Mouse (Mus musculus) Muller cell, postnatal 12 days (primary cell): ENCODE data around the gene Tspan7.

Experiments
- DNase-seq: peaks from one replicate; pipeline ENCODE4 v3.0.0-alpha.2; 2015; ENCODE audit errors: inconsistent ontology term

The Tspan7 gene

DNA sequence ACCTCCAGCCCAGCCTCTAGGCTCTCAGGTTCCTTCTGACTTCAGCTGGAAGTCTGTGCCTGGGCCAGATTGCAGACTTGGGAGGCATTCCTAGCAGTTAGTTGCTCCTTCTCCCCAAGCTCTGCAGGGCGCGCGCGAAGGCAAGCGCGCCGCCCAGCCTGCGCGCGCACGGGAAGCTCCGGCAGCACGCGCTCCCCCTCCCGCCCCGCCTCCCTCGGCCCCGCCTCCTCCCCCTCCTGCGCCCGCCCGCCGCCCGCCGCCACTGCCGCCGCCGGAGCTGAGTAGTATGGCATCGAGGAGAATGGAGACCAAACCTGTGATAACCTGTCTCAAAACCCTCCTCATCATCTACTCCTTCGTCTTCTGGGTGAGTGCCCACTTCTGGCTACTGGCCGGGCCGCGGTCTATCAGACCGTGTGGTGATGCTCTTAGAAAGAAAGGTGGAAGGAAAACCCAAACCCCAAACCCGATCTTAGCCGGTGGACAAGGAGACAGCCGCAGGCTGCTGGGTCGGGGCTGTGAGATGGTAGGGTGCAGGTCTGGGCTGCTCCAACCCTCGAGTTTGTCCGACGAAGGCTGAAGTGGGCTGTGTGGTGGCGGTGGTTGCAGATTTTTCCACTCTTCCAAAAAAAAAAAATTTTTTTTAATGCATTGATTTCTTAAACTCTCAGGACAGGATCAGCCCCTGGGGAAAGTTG is at the start of gene Tspan7:
Gene Tspan7, plus strand, starts transcription at position 287 of the 698 bp plus-strand sequence.
- peak; percentile 72 for DNase-seq

DNA sequence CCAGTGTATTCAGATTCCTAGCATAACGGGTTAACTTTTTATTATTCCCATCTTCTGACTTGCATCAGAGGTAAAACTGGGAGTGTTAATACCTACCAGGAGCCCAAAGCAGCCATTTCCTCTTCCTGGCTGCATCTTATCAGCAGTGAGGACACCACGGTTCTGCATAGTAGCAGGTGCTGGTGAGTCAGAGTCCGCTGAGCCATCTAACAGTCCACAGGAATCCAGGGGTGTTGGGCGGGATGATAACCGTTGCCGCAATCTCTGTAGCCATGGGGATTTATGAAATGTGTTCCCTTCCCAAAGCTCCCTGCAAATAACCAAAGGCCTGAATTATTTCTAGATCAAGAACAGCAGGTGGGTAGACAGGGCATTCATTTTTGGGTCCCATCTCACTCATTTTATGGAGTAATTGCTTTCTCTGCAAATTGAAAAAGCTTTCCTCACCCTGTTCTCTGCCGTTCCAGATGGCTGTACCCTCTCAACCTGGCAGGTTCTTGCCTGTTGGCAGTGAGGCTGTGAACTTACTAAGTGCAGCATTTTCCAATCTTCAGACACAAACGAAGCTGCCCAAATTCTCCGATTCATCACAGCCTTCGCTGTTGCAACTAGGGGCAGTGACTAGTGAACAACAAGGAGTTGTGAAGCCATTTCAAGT is 35.5 kb upstream of the Tspan7 start:
- DNase-seq: peak; percentile 11

DNA sequence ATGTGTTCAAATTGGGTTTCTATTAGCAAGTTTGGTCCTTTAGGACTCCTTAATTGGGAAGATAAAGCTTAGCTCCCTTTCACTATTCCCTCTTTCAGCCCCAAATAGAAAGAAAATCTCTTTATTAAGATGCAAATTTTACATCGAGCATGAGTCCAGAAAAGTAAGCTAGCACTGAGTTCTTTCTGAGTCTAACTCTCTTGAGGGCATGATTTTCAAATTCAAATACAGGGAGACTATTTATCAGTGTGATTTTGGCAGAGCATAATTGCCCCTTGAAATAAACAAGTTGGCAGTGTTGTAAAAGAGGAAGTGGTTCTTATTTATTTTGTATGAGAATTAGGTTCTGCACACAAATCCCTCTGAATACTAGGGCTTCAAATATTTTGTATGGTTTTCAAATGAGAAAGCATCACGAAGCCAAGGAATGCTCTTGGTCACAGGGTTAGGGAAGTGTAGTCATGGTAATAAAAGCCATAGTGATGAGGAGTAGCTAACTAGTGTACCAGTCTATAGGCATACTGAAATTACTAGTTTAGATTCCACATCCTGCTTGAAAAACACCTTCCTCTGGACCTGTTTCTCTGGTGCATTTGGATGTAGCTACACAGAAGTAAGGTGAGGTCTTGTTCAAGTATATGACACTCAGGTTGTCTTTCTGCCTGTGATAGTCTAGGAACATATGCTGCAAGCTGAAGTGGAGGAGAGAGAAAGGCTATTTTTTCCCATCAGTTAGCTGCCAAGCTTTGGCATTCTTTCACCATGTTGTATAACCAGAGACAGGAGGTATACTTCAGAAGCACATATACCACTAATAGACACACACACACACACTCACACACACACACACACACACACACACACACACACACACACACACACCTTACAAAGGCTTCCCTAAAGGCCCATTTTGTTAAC is 34.6 kb upstream of the Tspan7 start:
- peak; percentile 31 for DNase-seq

DNA sequence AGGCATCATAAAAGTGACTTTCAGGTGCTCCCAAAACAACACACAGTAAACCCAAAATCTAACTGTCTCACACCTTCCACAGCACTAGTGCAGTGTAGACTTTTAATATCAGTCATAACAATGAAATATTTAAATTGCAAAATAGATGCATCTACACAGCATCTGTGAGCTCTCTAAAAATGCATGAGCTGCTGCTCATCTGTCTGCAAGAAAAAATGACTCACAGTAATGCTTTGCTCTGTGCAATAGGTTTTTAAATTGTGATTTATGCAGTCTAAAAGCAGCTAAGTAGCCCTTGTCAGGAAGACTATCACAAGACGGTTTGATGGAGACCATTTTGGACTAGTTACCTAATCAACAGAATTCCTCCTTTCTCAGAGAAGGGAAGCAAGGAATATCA is 31.2 kb upstream of the Tspan7 start:
- no peak for DNase-seq

DNA sequence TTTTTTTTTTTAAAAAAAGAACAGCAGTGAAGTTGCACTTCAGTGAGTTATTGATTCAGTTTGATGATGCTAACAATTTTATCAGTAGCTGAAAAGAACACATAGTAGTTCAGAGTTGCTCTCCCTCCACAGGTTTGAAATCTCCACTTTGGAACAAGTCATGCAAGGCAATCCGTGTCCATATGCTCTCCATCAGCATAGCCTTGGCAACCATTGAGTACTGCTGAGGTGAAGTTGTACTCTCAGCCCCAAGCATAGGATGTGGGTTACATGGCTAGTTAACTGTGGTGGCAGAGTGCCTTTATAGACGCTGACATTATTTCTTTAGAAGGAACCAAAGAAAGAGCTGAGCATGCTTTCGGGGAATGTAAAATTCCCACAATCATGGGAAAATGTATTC is 27.7 kb upstream of the Tspan7 start:
- DNase-seq: no peak

DNA sequence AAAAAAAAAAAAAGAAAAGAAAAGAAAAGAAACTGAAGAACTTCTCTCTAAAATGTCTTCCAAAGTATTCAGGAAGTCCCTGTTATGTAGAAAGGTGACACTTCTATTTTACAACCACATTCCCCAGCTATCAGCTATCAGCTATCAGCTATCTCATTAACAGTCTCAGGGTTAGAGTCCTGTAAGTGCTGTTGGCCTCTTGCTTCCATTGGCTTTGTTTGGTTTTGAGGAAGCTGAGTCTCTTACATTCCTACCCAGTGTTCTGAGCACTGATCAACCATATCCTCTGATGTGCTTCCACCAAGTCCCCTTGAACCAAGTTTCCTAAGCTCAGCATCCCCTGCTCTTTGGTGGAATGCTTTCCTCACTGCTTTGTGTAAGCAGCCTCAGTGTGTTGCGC is 7.9 kb upstream of the Tspan7 start:
- no peak for DNase-seq

DNA sequence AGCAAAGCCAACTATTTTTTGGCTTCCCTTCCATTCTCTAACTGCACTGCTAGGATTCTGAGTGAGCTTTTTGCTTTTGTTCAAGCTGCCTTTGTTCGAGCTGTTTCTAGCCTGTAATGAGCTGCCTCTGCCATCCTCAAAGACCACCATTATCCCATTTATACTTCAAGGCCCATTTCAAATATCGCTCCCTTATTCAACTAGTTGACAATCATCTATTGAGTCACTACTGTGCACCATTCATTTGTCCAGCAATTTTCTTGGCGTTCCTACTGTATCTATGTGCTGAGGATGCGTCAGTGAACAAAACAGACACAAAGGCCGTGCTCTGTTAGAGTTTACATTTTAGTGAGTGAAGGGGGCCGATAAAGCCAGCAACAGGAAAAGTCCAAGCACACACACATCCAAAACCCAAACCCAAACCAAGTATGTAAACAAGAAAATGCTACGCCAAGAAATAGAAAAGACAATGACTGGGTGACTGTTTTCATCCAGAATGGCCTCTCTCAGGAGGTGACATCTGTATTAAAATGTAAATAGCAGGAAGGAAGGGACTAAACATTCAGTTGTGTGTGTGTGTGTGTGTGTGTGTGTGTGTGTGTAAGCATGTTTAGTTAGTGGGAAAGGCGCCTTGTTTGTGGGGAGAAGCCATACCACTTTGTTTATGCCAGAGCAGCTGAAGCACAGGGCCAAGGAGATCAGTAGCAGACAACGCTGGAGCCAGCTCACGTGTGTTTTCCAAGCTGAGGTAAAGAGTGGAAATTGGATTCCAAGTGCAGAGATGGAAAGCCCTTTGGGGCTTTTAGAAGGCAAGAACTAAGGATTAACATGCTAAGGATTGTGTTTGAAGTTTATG is 5.7 kb upstream of the Tspan7 start:
- DNase-seq: peak; percentile 25

DNA sequence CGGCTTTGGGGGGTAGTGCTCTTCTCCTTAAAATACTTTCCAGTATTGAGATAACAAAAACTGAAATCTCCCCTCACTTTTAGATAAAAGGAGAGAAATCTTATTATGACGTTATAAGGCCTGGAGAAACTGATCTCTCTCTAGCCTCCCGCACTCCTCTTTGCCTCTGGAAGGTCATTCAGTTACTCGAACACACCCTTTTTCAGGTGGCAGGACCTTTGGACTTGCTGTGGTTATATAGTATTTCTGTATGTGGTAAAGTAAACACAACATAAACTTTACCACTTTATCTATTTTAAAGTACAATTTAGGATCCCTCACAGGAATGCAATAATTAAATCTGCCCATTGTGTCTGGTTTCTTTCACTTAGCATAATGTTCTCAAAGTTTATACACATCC is 5.0 kb upstream of the Tspan7 start:
- no peak for DNase-seq

DNA sequence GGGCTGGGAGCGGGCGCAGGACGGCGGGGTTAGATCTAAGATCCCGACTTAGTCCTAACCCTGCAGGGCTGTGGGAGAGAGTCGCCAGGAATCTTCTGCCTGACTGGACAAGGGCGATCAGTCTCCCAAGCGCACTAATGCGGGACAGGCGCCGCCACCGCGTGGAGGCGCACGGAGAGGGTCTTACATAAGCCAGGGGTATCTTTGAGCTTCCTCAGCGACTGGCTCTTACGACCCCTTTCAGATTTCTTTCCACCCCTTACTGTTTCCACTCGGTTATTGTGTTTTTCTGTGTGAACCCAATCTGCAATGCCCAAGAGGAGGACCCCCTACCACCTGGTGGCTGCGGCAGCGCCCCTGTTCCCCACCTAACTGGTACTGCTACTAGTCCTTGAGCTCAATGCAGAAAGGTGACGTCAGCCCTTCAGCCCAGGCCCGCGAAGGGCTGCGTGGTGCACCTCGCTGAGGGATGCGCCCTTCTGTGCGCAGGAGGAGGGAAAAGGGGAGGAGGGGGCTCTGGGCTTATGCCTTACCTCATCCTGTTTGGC is 780 bp downstream of the Tspan7 start:
- DNase-seq: peak; percentile 65

DNA sequence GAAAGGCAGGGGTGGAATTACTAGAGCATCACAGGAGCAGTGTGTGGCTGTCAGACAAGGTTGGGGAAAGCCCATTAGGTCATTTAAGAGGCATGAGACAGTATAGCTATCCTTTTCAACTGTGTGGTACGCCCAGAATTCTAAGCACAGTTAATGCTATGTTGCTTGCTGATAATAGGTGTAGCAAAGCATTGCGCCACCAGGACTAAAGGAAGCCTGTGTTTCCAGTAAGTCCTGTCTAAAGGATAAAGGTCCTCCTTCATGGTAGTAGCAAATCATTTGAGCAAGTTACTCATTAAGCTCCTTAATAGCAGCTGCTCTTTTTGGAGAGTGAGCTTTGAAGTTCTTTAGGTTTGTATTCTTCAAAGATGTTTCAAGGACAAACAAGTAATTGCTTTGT is 13.6 kb downstream of the Tspan7 start:
- no peak for DNase-seq

DNA sequence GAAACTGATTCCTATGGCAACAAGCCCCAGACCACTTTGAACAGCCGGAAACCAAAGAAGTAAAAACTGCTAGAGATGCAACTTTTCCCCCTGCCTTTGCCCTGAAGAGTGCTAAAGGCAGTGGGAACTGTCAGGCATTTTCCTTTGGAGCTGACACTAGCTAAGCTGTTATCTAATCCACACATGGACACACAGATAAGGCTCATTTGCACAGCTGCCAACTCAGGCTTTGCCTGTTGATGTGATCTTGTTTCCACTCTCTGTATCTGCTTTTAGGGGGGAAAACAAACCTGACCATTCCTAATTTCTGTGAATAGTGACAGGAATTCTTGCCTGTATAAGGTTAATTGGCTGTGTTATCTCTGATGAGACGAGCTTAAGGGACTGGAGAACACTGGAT is 17.7 kb downstream of the Tspan7 start:
- no peak for DNase-seq

DNA sequence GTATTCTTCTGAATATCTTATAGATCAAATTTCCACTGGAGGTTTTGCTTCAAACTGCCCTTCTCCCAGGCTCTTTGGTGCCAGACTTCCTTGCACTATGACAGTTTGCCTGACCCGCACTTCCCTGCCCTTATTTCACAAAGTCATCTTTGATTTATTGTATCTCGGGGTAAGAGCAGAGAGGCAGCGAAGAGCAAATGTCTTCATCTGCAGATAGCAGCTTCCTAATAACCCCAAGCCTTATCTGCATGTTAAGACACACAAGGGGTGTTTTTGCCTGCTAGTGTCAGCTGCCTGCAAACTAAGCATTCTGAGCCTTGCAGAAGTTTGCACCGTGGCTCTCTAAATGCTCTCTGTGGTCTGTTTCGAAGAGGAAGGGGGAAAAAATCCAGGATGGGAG is 29.5 kb downstream of the Tspan7 start:
- no peak for DNase-seq

DNA sequence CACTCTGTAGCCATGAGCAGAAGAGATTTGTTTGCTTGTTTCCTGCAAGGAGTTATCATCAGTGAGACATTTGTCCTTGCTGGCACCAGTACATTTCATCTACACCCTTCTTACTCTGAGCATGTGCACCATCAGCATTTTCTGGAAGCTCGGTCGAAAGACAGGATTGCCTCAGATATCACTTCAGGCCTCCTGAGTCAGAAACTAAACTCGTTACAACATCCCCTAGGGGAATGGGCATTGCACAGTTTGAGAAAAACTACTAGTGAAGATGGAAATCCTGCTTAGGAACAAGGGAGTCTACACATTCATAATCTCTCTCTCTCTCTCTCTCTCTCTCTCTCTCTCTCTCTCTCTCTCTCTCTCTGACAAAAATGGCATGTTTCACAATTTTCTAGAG is 30.0 kb downstream of the Tspan7 start:
- DNase-seq: peak; percentile 14

DNA sequence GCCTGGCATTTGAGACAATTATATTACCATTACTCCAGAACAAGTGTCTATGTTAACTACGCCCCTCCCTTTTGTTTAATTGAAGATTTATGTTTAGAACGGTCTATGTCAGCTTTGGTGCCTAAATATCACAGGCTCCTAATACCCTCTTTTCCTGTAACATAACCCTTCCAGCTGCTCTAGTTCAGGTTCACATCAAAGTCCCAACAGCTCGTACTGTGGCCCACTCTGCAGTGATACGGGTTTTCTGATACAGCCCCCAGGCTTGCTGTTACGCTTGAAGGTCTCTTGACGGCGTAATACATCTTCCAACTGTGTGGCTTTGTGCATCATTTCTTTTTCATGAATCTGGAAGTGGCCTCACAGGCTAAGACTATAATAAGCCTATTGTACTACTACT is 31.5 kb downstream of the Tspan7 start:
- no peak for DNase-seq

DNA sequence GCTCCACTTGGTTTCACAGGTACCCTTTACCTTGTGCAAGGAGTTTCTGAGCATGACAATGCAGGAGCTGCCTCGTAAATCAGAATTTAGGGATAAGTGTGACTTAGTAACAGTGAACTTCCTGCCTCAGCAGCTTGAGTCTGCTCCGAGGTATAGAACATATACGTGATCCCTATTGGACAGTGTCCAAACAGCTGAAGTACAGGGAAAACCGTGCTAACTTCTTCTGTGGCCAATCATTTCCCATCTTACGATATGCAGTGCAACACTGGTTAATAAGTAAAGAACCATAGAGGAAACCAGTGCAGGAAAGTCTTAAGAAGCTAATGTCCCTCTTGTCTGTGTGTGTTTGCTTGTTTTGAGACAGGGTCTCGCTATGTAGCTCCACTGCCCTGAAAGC is 32.0 kb downstream of the Tspan7 start:
- no peak for DNase-seq

DNA sequence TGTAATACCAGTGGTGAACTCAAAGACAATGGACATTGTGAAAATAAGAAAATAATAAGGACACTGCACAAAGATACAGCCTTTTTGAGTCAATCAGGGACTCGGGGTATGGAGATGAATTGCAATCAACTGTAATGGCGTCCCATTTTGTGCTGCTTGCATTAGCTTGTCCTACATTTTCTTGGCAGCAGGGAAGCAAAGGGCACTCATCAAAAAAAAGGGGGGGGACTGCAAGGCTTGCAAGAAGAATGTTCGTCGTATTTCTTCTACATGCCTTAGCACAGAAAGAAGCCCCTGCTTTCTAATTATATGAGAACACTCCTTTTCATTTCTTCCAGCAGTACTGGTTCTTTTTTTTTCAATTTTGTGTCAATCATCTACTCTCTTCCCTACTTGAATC is 32.8 kb downstream of the Tspan7 start:
- DNase-seq: peak; percentile 62

DNA sequence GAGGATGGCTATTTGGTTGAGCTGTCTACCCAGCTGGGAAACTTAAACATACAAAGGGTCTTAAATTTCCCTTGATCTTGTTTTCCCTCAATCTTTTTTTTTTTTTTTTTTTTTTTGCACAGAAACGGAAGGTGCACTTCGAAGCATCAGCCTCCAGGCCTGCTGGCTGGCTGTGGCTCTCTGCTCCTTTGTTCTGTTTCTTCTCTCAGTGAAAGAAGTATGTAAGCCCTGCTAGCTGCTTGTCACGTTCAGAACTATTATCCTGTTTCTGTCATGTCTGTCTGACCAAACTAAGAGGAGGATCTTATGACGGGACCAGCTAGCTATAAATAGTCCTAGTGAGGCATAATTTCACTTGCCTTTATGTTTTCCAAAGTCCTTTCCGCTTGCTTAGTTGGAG is 33.6 kb downstream of the Tspan7 start:
- DNase-seq: peak; percentile 39

DNA sequence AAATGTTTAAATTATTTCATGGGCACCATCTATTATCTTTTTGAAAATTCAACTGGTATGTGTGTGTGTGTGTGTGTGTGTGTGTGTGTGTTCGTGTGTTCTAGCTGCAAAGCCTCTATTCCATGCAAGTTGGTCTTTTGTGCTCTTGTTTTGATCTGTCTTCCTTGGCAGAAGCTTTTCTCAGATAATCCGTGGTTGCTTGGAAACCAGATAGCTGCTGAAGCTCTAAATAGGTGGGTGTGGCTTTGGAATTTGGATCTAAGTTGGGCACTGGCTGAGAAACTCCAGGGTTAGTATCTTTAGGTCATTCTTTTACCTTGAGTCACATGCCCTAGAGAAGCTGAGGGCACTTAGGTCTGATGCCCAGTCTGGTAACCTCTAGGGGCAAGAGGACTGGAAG is 50.5 kb downstream of the Tspan7 start:
- DNase-seq: peak; percentile 27

DNA sequence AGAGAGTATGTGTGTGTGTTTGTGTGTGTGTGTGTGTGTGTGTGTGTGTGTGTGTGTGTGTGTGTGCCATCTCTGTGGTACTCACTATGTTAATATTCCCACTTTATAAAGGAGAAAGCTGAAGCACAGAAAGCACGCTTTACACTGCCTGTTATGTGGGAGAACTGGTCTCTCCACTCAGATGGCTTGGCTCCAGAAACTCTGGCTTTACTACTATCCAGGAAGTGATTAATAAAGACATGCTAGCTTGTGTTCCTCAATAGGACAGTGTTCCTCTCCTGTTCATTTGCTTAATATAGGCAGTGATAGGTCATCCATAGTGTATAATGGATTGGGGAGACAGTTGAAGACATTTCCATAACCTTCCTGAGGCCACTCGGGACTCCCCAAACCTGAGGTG is 54.1 kb downstream of the Tspan7 start:
- no peak for DNase-seq

DNA sequence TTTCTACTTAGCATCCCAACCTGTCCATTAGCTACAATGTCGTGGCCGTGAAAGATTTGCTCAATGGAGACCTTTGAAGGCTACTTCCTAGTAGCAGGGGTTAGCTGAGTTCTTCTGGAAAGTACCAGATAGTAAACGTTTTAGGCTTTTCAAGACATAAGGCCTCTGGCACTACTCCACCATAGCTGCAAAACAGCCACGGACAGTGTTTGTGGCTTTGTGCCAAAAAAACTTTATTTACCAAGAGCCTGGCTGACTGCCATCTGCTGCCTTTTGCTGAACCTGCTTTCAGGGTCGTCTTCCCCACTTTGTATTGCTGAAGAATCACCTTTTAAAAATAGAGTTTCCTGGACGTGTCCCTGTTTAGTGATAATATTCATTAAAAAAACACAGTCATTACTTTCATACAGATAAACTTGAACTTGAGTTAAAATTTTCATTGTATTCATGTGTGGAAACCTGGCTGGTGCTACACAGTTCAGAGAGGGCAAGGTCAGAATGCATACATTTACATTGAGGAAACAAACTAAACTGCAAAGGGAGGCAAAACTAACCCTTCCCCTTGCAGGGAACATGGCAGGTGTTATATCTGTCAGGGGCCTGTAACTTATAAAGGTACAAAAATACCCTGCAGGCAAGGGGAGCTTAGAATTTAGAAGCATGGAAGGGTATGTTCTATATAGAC is 54.7 kb downstream of the Tspan7 start:
- no peak for DNase-seq

DNA sequence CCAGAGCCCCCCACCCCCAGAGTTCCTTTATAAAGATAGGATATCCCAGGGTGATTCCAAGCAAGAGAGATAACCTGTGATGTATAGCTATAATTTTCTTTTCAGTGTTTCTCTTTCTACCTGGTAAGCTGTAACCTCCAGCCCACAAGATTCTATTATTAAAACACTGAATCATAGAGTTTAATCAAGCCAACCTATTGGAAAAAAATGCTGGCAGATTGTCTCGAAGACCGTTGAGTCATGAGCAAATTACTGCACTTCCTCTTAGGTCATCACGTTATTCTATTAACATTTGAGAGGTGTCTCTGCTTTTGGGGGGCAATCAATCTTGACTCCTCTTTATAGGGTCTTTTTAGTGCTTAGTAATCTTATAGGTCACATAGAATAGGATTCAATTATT is 61.9 kb downstream of the Tspan7 start:
- DNase-seq: no peak
